Mouse (Mus musculus): ENCODE data around the gene Gm49387.

The Gm49387 gene

DNA sequence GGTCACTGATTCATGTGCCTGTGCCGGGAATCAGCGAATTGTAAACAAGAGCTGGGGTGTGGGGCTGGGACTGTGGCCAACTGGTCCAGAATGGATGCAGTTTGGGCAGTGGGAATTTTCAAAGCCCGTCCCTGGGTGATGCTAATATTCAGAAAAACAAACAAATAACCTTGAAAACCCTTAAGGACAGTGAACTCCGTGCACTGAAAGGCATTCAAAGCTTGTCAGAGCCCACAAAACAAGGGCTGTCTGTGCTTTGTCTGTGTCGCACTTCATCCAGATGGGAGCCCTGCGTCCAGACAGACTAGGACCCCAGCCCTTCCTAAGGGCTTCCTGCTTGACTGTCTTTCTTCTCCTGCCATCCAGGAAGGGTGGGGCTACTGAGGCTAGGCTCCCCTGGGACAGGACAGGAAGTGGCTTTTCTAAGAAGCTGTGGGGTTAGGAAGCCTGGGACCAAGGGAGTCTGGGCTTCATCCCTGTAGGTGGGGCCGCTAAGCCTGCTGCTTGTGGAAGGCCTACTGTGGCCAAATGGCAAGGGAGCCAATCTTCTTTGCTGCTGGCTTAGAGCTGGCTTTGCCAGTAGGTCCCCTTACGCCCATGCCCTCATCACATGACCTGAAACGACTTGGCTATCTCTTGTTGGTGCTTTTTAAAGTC, 22.0 kb upstream of the Gm49387 start:
- CTCF ChIA-PET = interaction anchor here (0.9 to 1.2 kb wide), 2 partner anchors 28 to 118 kb away, joined by 3 to 8 read pairs; no protein-coding TSS in a partner anchor

DNA sequence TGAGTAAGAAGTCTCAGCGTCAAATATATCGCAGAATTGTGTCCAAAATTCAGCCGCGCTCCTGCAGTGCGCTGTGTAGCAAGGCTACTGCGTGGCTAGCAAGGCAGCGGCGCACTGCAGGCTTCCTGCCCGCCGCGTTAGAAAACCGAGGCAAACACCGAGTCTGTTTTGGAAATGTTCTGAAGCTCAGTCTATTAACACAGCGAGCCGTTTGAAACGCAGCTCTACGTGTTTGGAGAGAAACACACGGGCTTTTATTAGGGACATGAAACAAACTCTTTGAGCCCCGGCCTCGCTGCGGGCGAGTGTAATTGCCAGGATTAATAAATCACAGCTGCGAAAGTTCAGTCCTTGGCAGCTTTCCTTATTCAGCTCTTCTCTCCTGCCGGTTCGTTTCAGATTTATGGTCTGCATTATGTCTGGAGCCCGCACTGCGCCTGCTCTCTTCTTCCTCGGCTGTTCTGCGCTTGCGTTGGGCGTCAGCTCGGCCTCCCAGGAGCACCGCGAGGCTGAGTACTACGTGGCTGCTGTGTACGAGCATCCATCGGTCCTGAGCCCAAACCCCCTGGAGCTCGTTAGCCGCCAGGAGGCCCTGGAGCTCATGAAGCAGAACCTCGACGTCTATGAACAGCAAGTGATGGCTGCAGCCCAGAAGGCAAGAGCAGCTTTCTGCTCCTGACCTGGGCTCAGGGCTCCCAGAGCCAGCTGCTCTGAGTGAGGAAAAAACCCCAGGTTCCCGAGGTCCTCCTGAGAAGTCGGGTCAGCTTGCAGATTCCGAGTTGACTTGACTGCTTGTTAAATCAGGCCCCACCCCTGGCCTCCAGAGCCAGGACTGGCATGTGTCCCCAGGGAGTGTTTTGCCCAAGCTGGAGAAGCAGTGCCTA, 21.2 kb upstream of the Gm49387 start:
- CTCF ChIA-PET = interaction anchor here (0.9 to 1.2 kb wide), 2 partner anchors 29 to 119 kb away, joined by 3 to 8 read pairs; no protein-coding TSS in a partner anchor

DNA sequence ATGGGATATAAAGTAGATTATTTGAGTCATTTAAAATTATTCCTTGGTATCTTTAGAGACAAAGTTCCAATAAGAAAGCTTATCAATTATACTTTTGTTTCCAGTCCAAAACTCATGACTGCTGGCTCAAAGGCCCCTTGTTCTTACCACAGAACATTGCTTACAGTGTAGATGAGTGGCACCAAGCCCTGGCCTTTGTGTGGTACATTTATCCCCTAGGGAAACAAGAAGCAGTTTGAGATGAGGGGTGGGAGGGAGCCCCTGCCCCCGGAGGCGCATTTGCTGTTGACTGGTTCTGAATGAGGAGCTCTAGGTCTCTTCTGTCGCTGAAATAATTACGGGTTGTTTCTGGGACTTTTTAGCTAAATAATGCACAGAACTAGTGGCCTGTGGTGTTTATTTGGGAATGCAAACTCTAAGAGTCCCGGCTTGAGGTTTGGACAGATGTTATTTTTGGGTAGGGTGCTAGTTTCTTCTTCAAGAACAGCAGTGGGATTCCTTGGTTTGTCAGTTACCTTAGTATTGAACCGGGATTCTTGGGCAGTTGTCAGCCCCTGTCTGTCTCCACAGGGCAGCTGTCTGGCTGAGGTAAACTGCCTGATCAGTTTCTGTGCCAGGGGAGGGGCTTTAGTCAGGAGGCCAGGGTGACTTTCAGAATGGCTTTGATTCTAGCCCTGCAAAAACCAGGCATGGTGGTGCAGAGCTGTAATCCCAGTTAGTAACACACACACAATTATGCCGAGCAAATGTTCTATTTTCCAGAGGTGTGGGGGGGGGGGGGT, 19.8 kb upstream of the Gm49387 start:
- CTCF ChIA-PET = interaction anchor here (0.5 to 1.7 kb wide), 6 partner anchors 11 to 124 kb away, joined by 3 to 6 read pairs (median 4); no protein-coding TSS in a partner anchor

DNA sequence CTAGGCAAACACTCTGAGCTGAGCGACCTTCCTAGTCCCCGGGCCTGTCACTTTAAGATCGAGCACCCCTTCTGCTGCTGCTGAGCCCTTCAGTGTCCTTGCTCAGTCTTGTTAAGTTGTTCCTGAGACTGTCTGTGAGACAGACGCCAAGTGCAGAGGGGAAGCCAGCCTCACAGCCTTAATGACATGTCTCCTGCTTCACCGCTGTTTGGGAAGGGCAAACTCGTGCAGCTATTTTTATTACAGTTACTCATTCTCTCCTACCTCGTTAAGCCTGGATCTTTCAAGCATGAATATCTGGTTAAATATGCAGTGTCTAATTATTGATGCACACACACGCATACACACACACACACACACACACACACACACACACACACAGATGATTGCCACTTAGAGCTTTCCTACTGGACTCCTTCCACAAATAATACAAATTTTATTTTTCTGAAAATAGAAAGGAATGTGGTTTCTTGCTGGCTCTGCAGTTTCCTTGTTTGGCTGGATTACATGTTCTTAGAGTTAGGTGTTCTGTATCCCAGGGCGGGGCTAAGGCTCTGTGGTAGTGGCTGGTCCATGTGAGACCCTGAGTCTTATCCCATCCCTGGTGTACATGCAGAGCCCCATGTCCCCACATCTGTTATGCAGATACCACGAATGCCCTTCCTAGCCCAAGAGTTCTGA, 19.0 kb upstream of the Gm49387 start:
- CTCF ChIA-PET = interaction anchor here (0.6 to 1.7 kb wide), 8 partner anchors 12 to 135 kb away, joined by 3 to 4 read pairs (median 4); no protein-coding TSS in a partner anchor

DNA sequence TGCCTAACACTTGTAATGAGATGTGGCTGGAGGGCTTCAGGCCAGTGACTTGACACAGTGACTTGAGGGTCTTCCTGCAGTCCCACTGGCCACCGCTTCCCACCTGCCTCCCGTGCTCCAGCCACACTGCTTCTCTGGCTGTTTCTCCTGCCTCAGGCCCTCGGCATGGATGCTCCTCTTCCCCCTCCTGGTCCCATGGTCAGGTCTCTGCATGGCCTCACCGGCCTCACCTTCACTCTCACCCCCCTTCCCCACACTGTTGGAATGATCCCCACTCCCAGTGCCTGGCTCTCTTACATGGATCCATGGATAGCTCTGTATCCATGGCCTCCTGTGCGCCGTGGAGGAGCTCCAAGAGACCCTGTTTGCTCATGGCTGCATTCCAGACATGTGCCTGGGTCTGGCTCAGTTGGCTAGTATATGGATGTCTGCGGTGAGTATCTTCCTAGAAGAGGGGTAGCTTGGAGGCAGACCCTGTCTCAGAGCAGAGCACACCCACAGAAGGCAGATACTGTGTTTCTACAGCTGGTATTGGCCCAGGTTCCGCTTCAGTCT, 17.5 kb upstream of the Gm49387 start:
- CTCF ChIA-PET = interaction anchor here (0.6 to 1.3 kb wide), 4 partner anchors 15 to 130 kb away, joined by 3 to 9 read pairs (median 7); no protein-coding TSS in a partner anchor

DNA sequence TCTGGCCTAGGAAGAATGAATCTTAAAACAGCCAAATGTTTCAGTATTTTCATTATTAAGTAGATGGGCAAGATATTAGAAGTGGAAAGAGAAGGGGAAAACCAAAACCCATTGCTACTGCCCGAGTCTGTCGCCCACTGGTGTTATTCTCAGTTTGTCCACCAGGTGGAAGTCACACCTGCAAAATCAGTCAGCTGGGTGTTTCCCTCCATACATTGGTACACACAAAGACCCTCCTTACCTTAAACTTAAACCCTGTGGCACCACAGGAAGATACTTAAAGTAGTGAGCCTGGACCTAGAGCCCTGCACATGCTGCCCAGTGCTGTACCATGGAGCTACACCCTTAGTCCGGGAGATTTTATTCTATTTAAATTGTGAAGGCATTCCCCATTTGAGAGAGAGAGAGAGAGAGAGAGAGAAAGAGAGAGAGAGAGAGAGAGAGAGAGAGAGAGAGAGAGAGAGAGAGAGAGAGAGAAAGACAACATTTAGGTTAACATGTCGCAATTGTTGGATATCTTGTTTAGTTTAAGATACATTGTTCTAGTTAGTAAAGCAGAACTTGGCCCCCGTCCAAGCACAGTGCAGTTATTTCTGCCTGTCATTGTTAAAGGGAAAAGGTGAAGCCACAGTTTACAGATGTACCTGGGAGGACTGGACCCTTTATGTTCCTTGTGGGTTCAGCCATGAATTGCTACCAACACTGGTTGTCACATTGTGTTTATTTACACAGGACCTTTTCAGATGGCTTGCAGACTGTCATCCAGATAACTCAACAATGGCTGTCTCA, 16.4 kb upstream of the Gm49387 start:
- CTCF ChIA-PET = interaction anchor here (0.6 to 1.9 kb wide), 4 partner anchors 36 to 138 kb away, joined by 4 to 7 read pairs (median 5); no protein-coding TSS in a partner anchor

DNA sequence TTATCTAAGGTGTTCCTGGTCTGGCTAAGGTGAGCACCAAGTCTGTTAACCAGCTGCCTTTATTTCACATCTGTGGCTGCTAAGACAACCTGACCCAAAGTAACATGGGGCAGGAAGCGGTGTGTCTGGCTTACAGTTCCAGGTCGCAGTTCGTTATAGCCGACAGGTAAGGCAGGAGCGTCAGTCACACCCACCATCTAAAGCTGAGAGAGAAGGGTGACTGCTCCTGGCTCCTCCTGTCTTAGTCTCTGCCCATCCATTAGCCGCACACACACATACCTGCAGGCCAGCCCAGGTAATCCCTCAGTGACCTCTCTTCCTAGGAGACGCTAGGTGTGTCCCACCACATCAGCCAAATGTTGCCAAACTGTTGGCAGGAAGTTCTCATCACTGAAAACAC, 15.7 kb upstream of the Gm49387 start:
- CTCF ChIA-PET = interaction anchor here (0.6 to 1.9 kb wide), 5 partner anchors 17 to 402 kb away, joined by 3 to 7 read pairs (median 4); no protein-coding TSS in a partner anchor

DNA sequence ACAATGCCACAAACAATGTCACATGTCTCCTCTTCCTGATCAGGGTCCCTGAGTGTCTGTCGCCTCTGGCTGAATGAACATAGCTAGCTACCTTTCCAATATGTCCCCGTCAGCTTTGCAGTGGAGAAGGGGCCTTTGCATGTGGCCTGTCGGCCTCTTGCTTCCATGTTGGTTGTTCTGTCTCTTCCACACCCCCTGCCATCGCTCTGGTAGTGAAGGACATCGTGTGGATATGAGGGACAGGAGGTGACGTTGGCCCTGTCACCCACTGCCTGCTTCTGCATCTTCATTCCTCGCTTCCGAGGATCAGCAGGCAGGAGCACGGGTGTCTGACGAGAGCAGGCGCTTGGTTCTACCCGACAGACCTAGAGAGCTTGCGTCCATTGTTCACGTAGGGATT, 14.7 kb upstream of the Gm49387 start:
- CTCF ChIA-PET = interaction anchor here (1.0 to 1.9 kb wide), 2 partner anchors 135 to 139 kb away, joined by 3 to 7 read pairs; no protein-coding TSS in a partner anchor

DNA sequence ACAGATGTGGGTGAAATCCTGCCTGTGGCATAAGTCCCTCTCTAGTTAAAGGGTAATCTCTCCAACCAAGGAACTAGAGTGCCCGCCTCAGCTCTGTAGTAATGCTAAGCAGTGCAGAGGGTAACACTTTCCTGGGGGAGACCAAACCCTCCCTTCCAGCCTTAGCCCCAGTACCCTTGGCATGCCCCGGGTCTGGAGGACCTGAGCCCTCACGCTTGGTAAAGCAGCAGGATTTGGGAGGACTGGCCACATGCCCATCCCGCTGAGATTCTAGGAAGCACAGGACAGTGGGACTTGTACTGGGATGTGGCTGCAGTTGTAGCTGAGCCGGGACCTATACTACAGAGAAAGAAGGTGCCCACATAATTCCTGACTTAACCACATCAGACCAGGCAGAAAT, 14.1 kb upstream of the Gm49387 start:
- CTCF ChIA-PET = interaction anchor here (1.0 kb wide), 1 partner anchor 140 kb away, joined by 3 read pairs; no protein-coding TSS in a partner anchor

DNA sequence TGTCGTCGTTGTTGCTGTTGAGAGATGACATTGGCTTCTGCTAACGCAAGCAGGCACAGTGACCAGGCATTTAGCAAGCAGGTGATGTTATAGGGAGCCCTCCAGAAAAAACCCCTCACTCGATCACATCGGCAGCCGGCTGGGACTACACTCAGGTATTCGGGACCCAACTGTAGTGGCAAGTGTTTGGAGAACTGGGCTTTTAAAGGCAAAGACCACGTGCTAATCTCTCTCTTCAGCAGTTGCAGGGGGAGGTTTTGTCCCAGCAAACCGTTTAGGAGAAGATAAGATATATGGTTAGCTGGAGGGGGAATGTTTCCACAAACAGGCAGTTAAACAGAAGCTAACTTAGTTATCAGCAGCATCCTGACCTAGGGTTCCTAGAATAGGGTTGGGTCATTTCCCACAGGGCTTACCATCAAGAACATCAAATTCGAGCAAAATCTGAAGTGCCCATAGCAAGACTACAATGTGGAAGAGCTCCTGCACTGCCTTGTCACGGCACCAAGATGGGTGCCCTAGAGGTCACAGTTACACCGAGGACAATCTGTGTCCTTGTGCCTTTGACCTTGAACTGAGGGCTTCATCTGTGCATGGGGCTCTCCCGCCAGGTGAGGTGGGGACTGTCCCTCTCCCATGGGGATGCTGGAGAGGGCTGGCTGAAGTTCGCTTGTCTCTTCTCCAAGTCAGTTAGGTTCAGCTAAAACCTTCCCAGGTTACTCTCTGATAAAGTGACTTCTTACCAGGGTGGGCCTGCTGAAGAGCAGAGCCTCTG, 12.6 kb upstream of the Gm49387 start:
- CTCF ChIA-PET = interaction anchor here (0.6 kb wide), 1 partner anchor 109 kb away, joined by 3 read pairs; no protein-coding TSS in a partner anchor

DNA sequence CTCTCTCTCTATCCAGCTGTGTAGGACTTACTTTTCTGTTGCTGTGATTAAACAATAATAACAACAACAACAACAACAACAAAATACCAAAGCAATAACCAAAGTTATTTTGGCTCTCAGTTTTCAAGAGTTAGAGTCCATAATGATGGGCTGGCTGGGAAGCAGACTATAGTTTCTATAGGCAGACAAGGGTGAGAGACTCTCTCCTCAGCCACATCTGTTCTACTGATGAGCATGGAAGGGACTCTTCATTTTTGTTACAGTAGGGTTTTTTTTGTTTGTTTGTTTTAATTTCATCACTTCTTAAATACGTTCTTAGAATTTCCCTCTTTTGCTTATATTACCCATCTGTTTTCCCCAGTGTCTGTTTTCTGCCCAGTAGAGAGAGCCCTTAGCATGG, 11.9 kb upstream of the Gm49387 start:
- CTCF ChIA-PET = no interaction called here

DNA sequence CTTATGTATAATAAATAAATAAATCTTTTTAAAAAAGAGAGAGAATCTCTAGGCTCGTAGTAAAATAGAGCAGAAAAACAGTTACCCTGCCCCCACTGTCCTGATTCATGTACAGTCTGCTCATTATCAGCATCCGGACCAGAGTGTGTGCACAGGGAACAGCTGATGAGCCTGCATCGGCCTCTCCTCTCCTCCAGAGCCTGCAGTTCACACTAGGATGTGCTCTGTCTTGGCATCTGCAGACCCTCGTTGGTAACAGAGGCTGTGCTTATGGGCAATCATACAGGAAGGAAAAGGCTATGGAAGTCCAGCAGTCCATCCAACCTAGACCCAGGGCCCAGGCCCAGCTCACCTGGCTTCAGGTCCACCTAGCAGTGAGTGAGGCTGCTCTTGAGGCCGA, 11.4 kb upstream of the Gm49387 start:
- CTCF ChIA-PET = no interaction called here

DNA sequence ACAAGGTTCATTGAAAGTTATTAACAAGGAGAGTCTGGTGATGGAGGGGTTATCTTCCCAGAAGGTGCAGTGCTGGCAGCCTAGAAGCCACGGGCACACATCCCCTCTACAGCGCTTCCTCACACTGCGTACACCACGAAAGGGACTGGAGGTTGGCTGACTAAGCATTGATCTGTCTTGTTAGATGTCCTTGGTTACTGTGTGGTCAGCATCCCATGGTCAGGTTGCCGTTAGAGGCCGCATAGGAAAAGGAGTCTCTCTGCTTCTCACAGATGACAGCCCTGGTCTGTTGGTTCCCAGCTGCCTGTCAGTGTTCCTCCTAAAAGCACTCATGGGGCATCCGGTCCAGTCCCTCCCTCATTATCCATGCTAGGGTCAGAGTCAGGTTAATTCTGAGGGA, 10.5 kb upstream of the Gm49387 start:
- CTCF ChIA-PET = interaction anchor here (1.1 kb wide), 1 partner anchor 161 kb away, joined by 3 read pairs; no protein-coding TSS in a partner anchor

DNA sequence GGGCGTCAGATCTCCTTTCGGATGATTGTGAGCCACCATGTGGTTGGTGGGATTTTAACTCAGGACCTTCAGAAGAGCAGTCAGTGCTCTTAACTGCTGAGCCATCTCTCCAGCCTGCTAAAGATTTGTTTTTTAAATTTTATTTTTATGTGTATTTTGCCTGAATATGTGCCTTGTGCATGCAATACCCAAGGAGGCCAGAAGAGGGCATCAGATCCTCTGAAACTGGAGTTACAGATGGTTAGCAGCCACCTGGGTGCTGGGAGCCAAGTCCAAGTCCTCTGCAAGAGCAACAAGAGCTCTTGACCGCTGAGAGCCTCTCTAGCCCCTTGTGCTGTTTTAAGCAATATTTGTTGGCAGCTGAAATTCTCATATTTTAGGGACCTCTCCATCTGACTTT, 9.7 kb upstream of the Gm49387 start:
- CTCF ChIA-PET = interaction anchor here (1.1 kb wide), 1 partner anchor 160 kb away, joined by 3 read pairs; no protein-coding TSS in a partner anchor

DNA sequence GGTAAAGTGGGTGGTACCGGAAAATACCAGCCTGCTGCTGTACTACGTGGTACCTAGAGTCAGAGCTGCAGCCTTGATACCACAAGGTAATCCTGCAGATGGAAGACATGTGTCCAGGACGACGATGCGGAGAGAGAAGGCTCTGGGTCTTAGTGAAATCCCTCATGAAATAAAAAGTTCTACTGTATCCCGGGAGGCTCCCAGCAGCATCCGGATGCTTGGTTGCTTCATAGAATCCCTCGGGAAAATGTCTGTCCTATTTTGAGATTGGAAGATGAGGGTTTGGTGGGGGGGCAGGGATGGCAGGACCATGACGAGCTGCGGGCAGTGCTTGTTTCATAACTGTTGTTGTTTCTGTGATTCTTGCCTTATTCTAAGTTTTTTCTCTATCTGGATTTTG, 7.3 kb upstream of the Gm49387 start:
- CTCF ChIA-PET = interaction anchor here (0.6 kb wide), 1 partner anchor 80 kb away, joined by 4 read pairs; no protein-coding TSS in a partner anchor

DNA sequence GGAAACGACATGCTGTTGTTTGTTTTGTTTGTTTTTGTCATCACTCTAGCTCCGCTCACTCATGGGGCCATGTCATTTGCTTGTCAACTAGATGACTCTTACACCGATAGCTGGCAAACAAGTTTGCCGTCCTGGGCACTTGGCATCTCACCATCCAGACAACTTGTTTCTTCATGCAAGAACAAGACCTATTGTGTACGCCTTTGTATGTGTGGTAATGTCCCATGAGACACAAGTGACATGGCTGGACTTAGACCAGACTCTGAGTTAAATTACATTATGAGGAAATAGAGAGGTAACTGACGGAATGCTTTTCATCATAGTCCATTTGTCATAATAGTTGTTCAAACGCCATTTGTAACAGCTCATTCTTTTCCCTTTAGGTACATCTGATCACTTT, 5.2 kb upstream of the Gm49387 start:
- CTCF ChIA-PET = no interaction called here

DNA sequence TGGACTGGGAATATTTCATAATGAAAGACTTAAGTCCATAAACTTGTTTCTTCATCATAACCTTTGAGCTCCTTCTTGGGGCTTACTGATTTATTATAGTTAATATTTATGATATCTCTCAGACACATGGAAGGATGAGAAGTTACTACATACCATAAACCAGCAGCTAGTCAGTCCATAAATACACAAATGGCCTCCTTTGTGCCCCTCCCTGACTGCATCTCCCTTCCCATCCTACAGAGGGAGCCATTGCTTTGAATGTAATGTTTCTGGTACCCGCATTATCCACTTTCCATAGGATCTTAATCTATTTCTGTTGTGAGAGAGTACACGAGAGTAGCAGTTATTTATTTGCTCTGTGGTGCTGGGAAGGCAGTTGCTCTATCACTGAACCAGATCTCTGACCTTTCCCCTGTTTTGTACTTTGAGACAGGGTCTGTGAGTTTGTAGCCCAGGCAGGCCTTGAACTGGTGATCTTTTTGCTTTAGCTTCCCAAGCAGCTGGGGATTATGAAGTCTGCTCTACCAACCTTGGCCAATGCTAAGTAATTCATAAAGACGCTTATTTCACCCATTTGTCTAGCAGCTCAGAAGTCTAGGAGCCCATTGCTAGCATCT, 4.4 kb upstream of the Gm49387 start:
- CTCF ChIA-PET = no interaction called here

DNA sequence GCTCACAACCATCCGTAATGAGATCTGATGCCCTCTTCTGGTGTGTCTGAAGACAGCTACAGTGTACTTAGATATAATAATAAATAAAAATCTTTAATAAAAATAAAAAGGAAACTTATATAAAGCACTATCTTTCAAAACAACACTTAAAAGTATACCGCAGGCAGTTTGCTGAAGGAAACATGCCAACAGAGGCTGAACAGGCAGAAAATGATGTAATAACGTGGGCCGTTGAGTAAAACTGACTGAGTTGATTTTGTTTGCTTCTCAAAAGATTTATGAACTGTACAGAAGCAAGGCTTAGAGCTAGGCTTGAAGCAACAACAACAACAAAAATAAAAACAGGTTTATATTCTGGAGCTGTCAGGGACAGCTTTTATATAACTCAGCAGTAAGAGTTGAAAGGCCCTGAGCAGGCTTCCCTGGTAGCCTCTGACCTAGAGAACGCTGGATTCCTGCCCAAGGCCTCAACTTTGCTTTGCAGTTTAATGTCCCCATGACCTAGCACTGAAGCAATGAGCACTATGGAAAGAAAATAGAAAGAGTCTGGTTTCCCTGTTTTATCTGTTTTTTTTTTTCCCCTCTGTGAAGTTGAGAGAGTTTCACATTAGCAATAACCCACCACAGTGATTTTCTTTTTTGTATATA, 3.6 kb upstream of the Gm49387 start:
- CTCF ChIA-PET = interaction anchor here (0.5 kb wide), 2 partner anchors 135 to 462 kb away, joined by 3 to 4 read pairs; no protein-coding TSS in a partner anchor

Measured in spleen, embryonic (tissue).